Mouse (Mus musculus): Measurements from ENCODE around the gene Hist1h2bb.

DNA sequence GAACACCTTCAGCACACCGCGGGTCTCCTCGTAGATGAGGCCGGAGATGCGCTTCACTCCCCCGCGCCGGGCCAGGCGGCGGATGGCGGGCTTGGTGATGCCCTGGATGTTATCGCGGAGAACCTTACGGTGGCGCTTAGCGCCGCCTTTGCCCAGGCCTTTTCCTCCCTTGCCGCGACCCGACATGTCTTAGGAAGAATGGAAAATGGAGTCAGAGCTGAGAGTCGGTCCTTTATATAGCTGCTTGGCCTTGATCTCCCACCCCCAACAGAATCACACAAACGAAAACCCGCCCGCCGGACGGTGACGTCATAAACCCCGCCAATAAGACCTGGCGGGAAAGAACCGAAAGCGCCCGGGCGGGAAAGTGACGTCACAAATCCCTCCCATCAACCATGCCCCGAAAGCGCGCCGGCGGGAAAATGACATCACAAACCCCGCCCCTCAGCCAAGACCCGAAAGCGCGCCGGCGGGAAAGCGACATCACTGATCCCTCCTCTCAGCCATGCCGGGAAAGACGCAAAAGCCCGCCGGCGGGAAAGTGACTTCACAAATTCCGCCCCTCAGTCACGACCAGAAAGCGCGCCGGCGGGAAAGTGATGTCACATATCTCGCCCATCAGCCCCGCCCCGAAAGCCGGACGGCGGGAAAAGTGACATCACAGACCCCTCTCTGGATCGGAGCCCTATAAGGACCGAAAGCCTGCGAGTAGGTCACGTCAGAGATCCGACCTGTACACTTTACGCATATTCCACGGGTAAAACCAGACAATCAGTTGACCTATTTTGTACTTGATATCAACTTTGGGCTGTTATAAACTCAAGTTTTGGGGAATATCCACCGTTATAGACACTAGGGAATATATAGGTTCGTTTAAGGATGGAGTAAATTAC is 14.7 kb downstream of the Hist1h2bb start, which contains the start of gene Hist1h4a:
- TF ChIP-seq CTCF (IDR thresholded peaks at IDR 0.05; ENCODE audit: low read depth, low read length): no peak
- TF ChIP-seq TAL1 (conservative IDR thresholded peaks at IDR 0.05; ENCODE audit: low read depth, low read length): no peak
- TF ChIP-seq GATA2 (IDR thresholded peaks at IDR 0.05; ENCODE audit: borderline replicate concordance, low read depth, low read length): no peak

Measured in G1E (cell line).